Mouse (Mus musculus): ENCODE data around the gene Pacs2. TPM values are rescaled to one million over a fixed set of nuclear protein-coding genes. Genes with fewer than 3 reads are reported as not detected.
A peak's percentile ranks its signal among the peaks of the same experiment; 100 is the strongest.

Gene Pacs2
- total RNA-seq, 2 experiments from 2014 or later: 34.7 to 38.5 TPM

GRCm38 (mm10) chr12:113089107-113089506 lies 74.8 kb downstream of the Pacs2 start:
- DNase-seq: no peak

GRCm38 (mm10) chr12:113090053-113090452 lies 75.7 kb downstream of the Pacs2 start:
- DNase-seq: no peak

GRCm38 (mm10) chr12:113097040-113097439 lies 82.7 kb downstream of the Pacs2 start:
- DNase-seq: no peak

- peak; percentile 46 for DNase-seq
Measured at GRCm38 (mm10) chr12:113097749-113098281, 83.5 kb downstream of the Pacs2 start, which contains the start of gene Mta1. TSS of gene Mta1 (plus strand) at chr12:113098278.

- DNase-seq: no peak
Measured at GRCm38 (mm10) chr12:113098530-113099151, 84.3 kb downstream of the Pacs2 start.

GRCm38 (mm10) chr12:113099470-113100237 lies 85.3 kb downstream of the Pacs2 start:
- DNase-seq: no peak

- peak; percentile 45 for DNase-seq
Measured at GRCm38 (mm10) chr12:113100448-113101076, 86.3 kb downstream of the Pacs2 start.

- no peak for DNase-seq
Measured at GRCm38 (mm10) chr12:113101251-113101960, 87.1 kb downstream of the Pacs2 start.

- DNase-seq: peak; percentile 50
Measured at GRCm38 (mm10) chr12:113102461-113102860, 88.2 kb downstream of the Pacs2 start.

- DNase-seq: no peak
Measured at GRCm38 (mm10) chr12:113103846-113104451, 89.6 kb downstream of the Pacs2 start.

GRCm38 (mm10) chr12:113106386-113106785 lies 92.1 kb downstream of the Pacs2 start:
- DNase-seq: no peak

- no peak for DNase-seq
Measured at GRCm38 (mm10) chr12:113107431-113108124, 93.3 kb downstream of the Pacs2 start.

- no peak for DNase-seq
Measured at GRCm38 (mm10) chr12:113108528-113109283, 94.4 kb downstream of the Pacs2 start.

- DNase-seq: no peak
Measured at GRCm38 (mm10) chr12:113109801-113110200, 95.5 kb downstream of the Pacs2 start.

GRCm38 (mm10) chr12:113114141-113114540 lies 99.8 kb downstream of the Pacs2 start:
- no peak for DNase-seq

GRCm38 (mm10) chr12:113114856-113115538 lies 100.7 kb downstream of the Pacs2 start:
- no peak for DNase-seq

- DNase-seq: peak; percentile 71
Measured at GRCm38 (mm10) chr12:113119516-113120410, 105.5 kb downstream of the Pacs2 start.

All from gastrocnemius, postnatal 25 days (tissue).